Mouse (Mus musculus): ENCODE results near the gene Des.

DNA sequence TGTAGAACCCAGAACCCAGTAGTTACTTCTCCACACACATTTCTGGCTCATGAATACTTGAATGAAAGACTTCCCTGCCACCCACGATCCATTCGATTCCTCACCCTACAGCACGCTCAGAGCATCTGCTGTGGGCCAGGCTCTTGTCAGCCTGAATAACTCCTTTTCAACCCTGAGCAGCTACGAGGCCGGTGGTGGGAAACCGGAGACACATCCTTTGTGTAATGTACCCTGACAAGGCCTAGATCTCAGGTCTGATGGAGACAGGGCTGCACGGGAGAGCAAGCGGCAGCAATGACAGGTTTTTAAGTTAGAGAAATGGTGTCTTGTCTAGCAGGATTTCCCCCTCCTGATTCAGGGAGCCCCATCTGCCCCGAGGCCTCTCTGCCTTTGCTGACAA is 20.8 kb upstream of the Des start:
- no peak for TF ChIP-seq RCOR1 (IDR thresholded peaks at IDR 0.05; ENCODE audit: low read depth, low read length)
- no peak for TF ChIP-seq ZKSCAN1 (IDR thresholded peaks at IDR 0.05; ENCODE audit: low read depth, low read length)
- no peak for TF ChIP-seq HCFC1 (IDR thresholded peaks at IDR 0.05; ENCODE audit: low read depth, low read length)
- TF ChIP-seq CTCF (IDR thresholded peaks at IDR 0.05 in 2 of 3, conservative IDR thresholded peaks at IDR 0.05 in 1 of 3; ENCODE audit: control insufficient read depth in 1 of 3, insufficient read depth in 1 of 3, low read depth in 2 of 3, low read length in 3 of 3, poor library complexity in 1 of 3, severe bottlenecking in 1 of 3) = no peak
- TF ChIP-seq MAFK (IDR thresholded peaks at IDR 0.05; ENCODE audit: borderline replicate concordance, low read depth, low read length) = no peak
- TF ChIP-seq EP300 (IDR thresholded peaks at IDR 0.05; ENCODE audit: low read depth in 1 of 2, low read length in 2 of 2) = no peak
- no peak for TF ChIP-seq POLR2A (IDR thresholded peaks at IDR 0.05; ENCODE audit: control insufficient read depth in 1 of 2, insufficient read depth in 1 of 2, low read depth in 1 of 2, low read length in 2 of 2, poor library complexity in 1 of 2)
- TF ChIP-seq NELFE (IDR thresholded peaks at IDR 0.05; ENCODE audit: low read depth, low read length) = no peak
